Mouse (Mus musculus): ENCODE measurements around the gene Tmem233.

DNA sequence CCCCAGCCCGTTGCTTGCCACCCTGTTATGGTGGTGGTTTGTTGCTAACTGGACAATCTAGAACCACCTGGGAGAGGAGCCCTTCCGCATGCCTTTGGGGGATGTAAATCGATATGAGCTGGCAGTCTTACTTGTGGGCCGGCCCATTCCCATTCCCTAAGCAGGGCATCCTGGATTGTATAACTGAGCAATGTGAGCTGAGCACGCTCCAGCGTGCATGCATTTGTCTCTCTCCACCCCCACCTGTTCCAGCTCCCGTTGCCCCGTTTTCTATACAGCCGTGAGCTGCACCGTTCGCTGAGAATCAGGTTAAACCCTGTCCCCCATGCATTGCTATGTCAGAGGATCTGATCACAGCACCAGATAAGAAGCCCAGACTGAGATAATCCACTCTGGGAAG is 91.3 kb downstream of the Tmem233 start:
- TF ChIP-seq POLR2A (IDR thresholded peaks at IDR 0.05; ENCODE audit: extremely low read depth, insufficient read depth, low read length) (no peak), CTCF (IDR thresholded peaks at IDR 0.05; ENCODE audit: extremely low read depth, insufficient read depth, low read length) (no peak)
